Mouse (Mus musculus): Measurements from ENCODE around the gene Hist2h2aa1. TPM values are rescaled to one million over a fixed set of nuclear protein-coding genes. Genes with fewer than 3 reads are reported as not detected.
"Not testable (repeated sequence)": the region's sequence is repeated elsewhere in the genome, so short reads cannot be mapped to it uniquely, and the experiment has no call there.

The Hist2h2aa1 gene
- total and polyA plus RNA-seq, 3 experiments = 0.79 to 5,191 (median 124) TPM

GRCm38 (mm10) chr3:96243921-96244572 lies 1.2 kb upstream of the Hist2h2aa1 start:
- no peaks in the 10 kb centered on the region for H3K36me3 ChIP-seq (replicated peaks)
- no peak overlapping the region; the same call in 1 of the 2 replicates for H3K4me3 ChIP-seq (ENCODE audit: low read depth, low read length)
- TF ChIP-seq GATA2 (IDR thresholded peaks at IDR 0.05; ENCODE audit: borderline replicate concordance, low read depth, low read length) (no peak), CTCF (IDR thresholded peaks at IDR 0.05; ENCODE audit: low read depth, low read length) (no peak), POLR2AphosphoS5 (IDR thresholded peaks at IDR 0.05; ENCODE audit: insufficient replicate concordance, low read depth, low read length) (no peak)
- H3K4me1 ChIP-seq (ENCODE audit: insufficient read depth, low read depth, low read length) = peaks cover 31% of the 10 kb centered on the region
- no peak for ATAC-seq (ENCODE audit: extremely low read depth, insufficient number of reproducible peaks, low FRiP score, poor library complexity, severe bottlenecking)
- no peaks in the 10 kb centered on the region for H3K9me3 ChIP-seq (replicated peaks)
- DNase-seq (ENCODE audit: low spot score) = no peak
- no peaks in the 10 kb centered on the region for H3K27me3 ChIP-seq (ENCODE audit: insufficient read depth, low read length)

GRCm38 (mm10) chr3:96246018-96246417 lies 721 bp downstream of the Hist2h2aa1 start:
- H3K36me3 ChIP-seq (replicated peaks); H3K27me3 ChIP-seq (ENCODE audit: insufficient read depth, low read length); DNase-seq (ENCODE audit: low spot score); H3K4me3 ChIP-seq (ENCODE audit: low read depth, low read length); H3K9me3 ChIP-seq (replicated peaks); ATAC-seq (ENCODE audit: extremely low read depth, insufficient number of reproducible peaks, low FRiP score, poor library complexity, severe bottlenecking): not testable (repeated sequence)
- H3K4me1 ChIP-seq (ENCODE audit: insufficient read depth, low read depth, low read length) = peaks cover 43% of the 10 kb centered on the region

DNA sequence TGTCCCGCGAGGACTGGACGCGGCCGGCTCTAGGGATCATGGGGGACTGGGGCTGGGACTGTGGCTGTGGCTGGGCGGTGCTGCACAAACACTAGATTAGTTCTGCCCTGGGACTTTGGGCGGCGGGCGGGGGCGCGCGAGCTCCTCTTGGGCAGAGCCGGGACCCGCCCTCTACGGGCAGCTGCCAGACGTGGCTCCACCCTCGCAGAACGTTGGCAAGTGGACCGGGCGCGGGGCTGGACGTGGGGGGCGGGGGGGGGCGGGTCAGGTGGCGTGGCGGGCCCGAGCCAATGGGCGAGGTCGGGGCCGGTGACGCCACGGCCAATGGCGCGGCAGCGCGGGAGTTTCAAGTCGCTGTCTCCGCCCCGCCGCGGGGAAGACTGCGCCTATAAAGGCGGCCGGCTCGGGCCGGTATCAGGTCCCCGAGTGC lies 1.1 kb downstream of the Hist2h2aa1 start, which contains the start of gene Hist2h3c1:
Hist2h3c1 (plus strand) TSS at position 259 of the 430 bp plus-strand sequence.
- Histone ChIP-seq H3K4me3 (ENCODE audit: low read depth, low read length) (peak within 1 kb of the TSS; percentile 56), H3K4me1 (ENCODE audit: insufficient read depth, low read depth, low read length) (peaks cover 45% of the 10 kb centered on the region)
- H3K27me3 ChIP-seq (ENCODE audit: insufficient read depth, low read length); H3K9me3 ChIP-seq (replicated peaks); H3K36me3 ChIP-seq (replicated peaks); DNase-seq (ENCODE audit: low spot score): not testable (repeated sequence)
- peak; percentile 77 for ATAC-seq (ENCODE audit: extremely low read depth, insufficient number of reproducible peaks, low FRiP score, poor library complexity, severe bottlenecking)

DNA sequence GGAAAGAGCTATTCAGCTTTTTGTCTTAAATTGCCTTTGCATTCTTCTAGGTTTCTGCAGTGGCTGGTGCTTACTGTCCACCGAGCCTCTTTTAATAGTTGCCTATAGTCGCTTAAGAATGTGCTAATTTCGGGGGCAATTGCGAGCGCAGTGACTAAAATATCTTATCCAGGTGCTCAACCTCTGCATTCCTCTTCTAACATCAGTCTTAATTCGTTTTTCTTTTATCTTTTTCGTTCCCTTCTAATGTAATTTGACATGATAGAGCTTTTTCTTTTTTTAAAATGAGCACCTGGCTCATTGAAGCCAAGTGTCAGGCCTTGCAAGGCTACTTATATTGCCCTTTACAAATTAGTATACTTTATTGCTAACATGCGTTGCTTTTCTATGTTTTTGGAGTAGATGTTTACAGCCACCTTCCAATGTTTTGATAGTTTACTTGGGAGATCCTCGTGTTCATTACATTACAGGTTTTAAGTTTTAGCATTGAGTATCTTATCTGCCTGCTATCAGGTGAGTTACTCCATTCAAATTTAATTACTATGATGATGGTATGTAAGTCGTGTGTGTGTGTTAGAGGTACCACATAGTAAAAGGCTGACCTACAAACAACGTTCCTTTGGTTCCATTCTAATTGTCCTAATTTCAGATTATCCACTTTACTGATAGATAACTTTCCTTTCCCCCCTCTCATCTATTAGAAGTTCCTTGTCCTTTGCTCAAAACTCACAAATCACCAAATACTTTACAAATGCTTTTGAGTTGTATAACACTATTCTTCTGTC lies 2.3 kb downstream of the Hist2h2aa1 start:
- Histone ChIP-seq H3K4me1 (ENCODE audit: insufficient read depth, low read depth, low read length) (peaks cover 42% of the 10 kb centered on the region), H3K36me3 (replicated peaks) (no peaks in the 10 kb centered on the region), H3K4me3 (ENCODE audit: low read depth, low read length) (peak overlapping the region; percentile 56), H3K27me3 (ENCODE audit: insufficient read depth, low read length) (no peaks in the 10 kb centered on the region), H3K9me3 (replicated peaks) (no peaks in the 10 kb centered on the region)
- DNase-seq (ENCODE audit: low spot score) (no peak), ATAC-seq (ENCODE audit: extremely low read depth, insufficient number of reproducible peaks, low FRiP score, poor library complexity, severe bottlenecking) (no peak)
- TF ChIP-seq GATA2 (IDR thresholded peaks at IDR 0.05; ENCODE audit: borderline replicate concordance, low read depth, low read length) (no peak), POLR2AphosphoS5 (IDR thresholded peaks at IDR 0.05; ENCODE audit: insufficient replicate concordance, low read depth, low read length) (peak; percentile 81; the same call in 1 of the 2 replicates)

DNA sequence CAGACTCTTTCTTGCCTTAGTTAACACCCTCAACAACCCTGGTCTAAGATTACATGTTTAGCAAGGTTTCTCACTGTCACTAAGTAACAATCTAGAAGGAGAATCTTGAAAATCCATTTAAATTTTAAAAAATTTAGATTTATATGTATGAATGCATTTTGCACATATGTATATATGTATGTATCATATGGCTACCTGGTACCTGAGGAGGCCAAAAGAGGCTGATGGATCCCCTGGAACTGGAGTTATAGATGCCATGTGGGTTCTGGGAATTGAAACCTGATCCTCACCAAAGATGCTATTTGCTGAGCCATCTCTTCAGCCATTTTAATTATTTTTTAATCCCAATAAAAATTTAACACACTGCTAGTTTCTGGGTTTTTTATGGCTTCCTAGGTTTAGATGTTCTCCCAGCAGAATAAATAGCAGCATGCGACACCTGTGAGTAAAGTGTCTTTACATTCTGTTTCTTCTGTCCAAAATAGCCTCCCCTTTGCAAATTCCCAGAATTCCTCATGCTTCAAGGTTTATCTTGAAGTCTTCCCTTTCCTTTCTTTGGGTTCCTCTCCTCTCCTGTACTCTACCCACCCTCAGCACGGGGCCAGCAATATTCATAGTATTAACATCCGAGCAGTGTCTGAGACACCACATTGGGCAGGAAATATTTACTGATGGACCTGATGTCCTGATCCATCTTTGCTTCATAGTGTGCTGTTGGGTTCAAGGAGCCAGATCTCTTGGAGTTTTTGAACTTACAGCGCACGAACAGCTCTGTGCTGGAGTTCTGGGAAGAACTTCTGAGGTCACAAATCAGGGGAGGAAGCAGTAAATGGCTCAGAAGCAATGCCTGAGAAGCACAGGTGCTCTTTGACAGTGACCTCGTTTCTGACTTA lies 3.1 kb downstream of the Hist2h2aa1 start:
- ATAC-seq (ENCODE audit: extremely low read depth, insufficient number of reproducible peaks, low FRiP score, poor library complexity, severe bottlenecking) = no peak
- Histone ChIP-seq H3K4me3 (ENCODE audit: low read depth, low read length) (no peak overlapping the region), H3K36me3 (replicated peaks) (no peaks in the 10 kb centered on the region), H3K4me1 (ENCODE audit: insufficient read depth, low read depth, low read length) (peaks cover 42% of the 10 kb centered on the region), H3K9me3 (replicated peaks) (no peaks in the 10 kb centered on the region), H3K27me3 (ENCODE audit: insufficient read depth, low read length) (no peaks in the 10 kb centered on the region)
- DNase-seq (ENCODE audit: low spot score) = no peak
- TF ChIP-seq POLR2AphosphoS5 (IDR thresholded peaks at IDR 0.05; ENCODE audit: insufficient replicate concordance, low read depth, low read length) (peak; percentile 74; the same call in 1 of the 2 replicates), CTCF (IDR thresholded peaks at IDR 0.05; ENCODE audit: low read depth, low read length) (no peak)

DNA sequence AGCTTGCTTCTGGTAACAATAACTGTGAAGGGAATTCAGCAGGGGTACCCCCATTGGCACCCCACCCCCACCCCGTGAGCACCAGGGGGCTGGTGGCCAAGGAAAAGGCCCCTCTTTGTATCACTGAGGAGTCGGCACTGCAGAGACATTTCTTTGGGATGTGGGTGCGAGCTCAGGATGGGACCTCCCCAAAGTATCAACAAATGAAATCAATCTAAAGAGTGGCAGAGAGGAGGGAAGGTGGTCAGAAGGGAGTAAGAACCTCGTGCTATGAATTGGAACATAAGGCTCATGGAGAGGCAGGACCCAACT lies 3.7 kb downstream of the Hist2h2aa1 start:
- DNase-seq (ENCODE audit: low spot score) (no peak), ATAC-seq (ENCODE audit: extremely low read depth, insufficient number of reproducible peaks, low FRiP score, poor library complexity, severe bottlenecking) (no peak)
- no peak overlapping the region for H3K4me3 ChIP-seq (ENCODE audit: low read depth, low read length)
- H3K27me3 ChIP-seq (ENCODE audit: insufficient read depth, low read length) = no peaks in the 10 kb centered on the region
- no peak for TF ChIP-seq CTCF (IDR thresholded peaks at IDR 0.05; ENCODE audit: low read depth, low read length)
- TF ChIP-seq GATA1 (IDR thresholded peaks at IDR 0.05; ENCODE audit: borderline replicate concordance, low read length) = no peak
- TF ChIP-seq POLR2AphosphoS5 (IDR thresholded peaks at IDR 0.05; ENCODE audit: insufficient replicate concordance, low read depth, low read length) = no peak
- no peak for TF ChIP-seq TAL1 (conservative IDR thresholded peaks at IDR 0.05; ENCODE audit: low read depth, low read length)
- H3K36me3 ChIP-seq (replicated peaks) = no peaks in the 10 kb centered on the region
- H3K9me3 ChIP-seq (replicated peaks) = no peaks in the 10 kb centered on the region
- peaks cover 41% of the 10 kb centered on the region for H3K4me1 ChIP-seq (ENCODE audit: insufficient read depth, low read depth, low read length)
